Mouse (Mus musculus) monocyte, adult 5-6 weeks (primary cell): ENCODE data around the gene Ptgs1. TPM values are rescaled to one million over a fixed set of nuclear protein-coding genes. Genes with fewer than 3 reads are reported as not detected.

Experiments
- ATAC-seq: fragments of 153-309, 156-312 bp; replicated peaks from 2 replicates; pipeline ENCODE4 v1.8.0; 2017; ENCODE audit warnings: mild to moderate bottlenecking; ENCODE audit not compliant: low TSS enrichment, insufficient number of reproducible peaks, severe bottlenecking, poor library complexity, low FRiP score
- total RNA-seq: library from RNA; stranded (forward); fragments of 200-1000, 200-491, 200-594 nt; gene quantifications from 3 replicates; pipeline ENCODE4 v1.2.3, GENCODE M21; 2017

Ptgs1 gene
- total RNA-seq, 1 experiment from 2014 or later, result 1.8 TPM

- no peak for ATAC-seq
These were observed 52.1 kb downstream of the Ptgs1 start for GRCm38 (mm10) chr2:36282301-36282700.

Other genes starting within 250 kb of the Ptgs1 start
- gene Ndufa8, start 181.0 kb upstream of the Ptgs1 start, total RNA-seq, result 26.1 to 34.0 TPM (median 32.9 TPM) in 3 replicates
- gene Morn5, start 181.0 kb upstream of the Ptgs1 start, total RNA-seq, result not detected in 3 replicates
- gene Lhx6, start 125.0 kb upstream of the Ptgs1 start, total RNA-seq, result not detected in 3 replicates
- gene Mrrf, start 94.0 kb upstream of the Ptgs1 start, total RNA-seq, result 10.9 to 28.0 TPM (median 13.3 TPM) in 3 replicates
- 28.6 to 44.3 TPM (median 34.6 TPM) in 3 replicates for gene Rbm18, start 93.7 kb upstream of the Ptgs1 start, total RNA-seq
- gene Olfr338, start 143.1 kb downstream of the Ptgs1 start, total RNA-seq, result not detected in 3 replicates
- not detected in 3 replicates for gene Olfr339, start 188.5 kb downstream of the Ptgs1 start, total RNA-seq
- gene Olfr340, start 222.2 kb downstream of the Ptgs1 start, total RNA-seq, result not detected in 3 replicates